Mouse (Mus musculus) neural tube, embryonic 15.5 days (tissue): ENCODE measurements around the gene Gper1. TPM values are rescaled to one million over a fixed set of nuclear protein-coding genes. Genes with fewer than 3 reads are reported as not detected.

Experiments used
- ATAC-seq: fragments of 200-750 bp; cut with Nextera tagmentation; 2 replicates; pipeline ENCODE4 v1.8.0; 2017; ENCODE audit warnings: mild to moderate bottlenecking, moderate TSS enrichment, moderate library complexity; ENCODE audit not compliant: low FRiP score
- H3K27ac ChIP-seq: fragments of 300-500 bp; sonication (generic); replicated peaks from 2 replicates; pipeline ENCODE4 v1.5.1; 2015; ENCODE audit warnings: mild to moderate bottlenecking, inconsistent platforms
- H3K27me3 ChIP-seq: fragments of 300-500 bp; sonication (generic); replicated peaks from 2 replicates; pipeline ENCODE4 v1.6.1; 2015; ENCODE audit warnings: inconsistent platforms
- H3K36me3 ChIP-seq: fragments of 300-500 bp; sonication (generic); 2 replicates; pipeline ENCODE4 v1.6.1; 2015; ENCODE audit warnings: inconsistent platforms
- H3K4me1 ChIP-seq: fragments of 300-500 bp; sonication (generic); 2 replicates; pipeline ENCODE4 v1.6.1; 2015; ENCODE audit warnings: inconsistent platforms
- H3K4me2 ChIP-seq: fragments of 300-500 bp; sonication (generic); 2 replicates; pipeline ENCODE4 v1.6.1; 2015; ENCODE audit warnings: inconsistent platforms, mild to moderate bottlenecking, moderate library complexity
- H3K4me3 ChIP-seq: fragments of 300-500 bp; sonication (generic); replicated peaks from 2 replicates; pipeline ENCODE4 v1.5.1; 2015; ENCODE audit warnings: mild to moderate bottlenecking, inconsistent platforms
- H3K9ac ChIP-seq: fragments of 300-500 bp; sonication (generic); replicated peaks from 2 replicates; pipeline ENCODE4 v1.6.1; 2015; ENCODE audit warnings: mild to moderate bottlenecking, inconsistent platforms
- H3K9me3 ChIP-seq: fragments of 300-500 bp; sonication (generic); replicated peaks from 2 replicates; pipeline ENCODE4 v1.6.1; 2016; ENCODE audit warnings: inconsistent platforms
- WGBS: fragments of 180-500 bp; shearing (Covaris S2); methylation state at CpG from one replicate; pipeline ENCODE4 v1.1.7; 2015; ENCODE audit warnings: mixed read lengths; 5-methylcytosine and 5-hydroxymethylcytosine counted together
- polyA plus RNA-seq: library from polyadenylated mRNA; unstranded; fragments of >200 nt; fragmentation: Nextera tagmentation; extraction: Ambion mirVana; gene quantifications from 2 replicates; pipeline ENCODE4 v1.2.1, GENCODE M21; 2015

Gper1 gene
- 7.8 and 9.6 TPM in 2 replicates for polyA plus RNA-seq

GRCm38 (mm10) chr5:139423026-139423865 lies at the start of gene Gper1:
Gene Gper1 (plus strand): TSS chr5:139423151.
- no peak for ATAC-seq
- peaks cover 48% of the 10 kb centered on the region for H3K4me1 ChIP-seq
- H3K4me3 ChIP-seq, result peak within 1 kb of the TSS; percentile 28
- peak within 1 kb of the TSS; percentile 40 for H3K4me2 ChIP-seq
- no peak within 1 kb of the TSS for H3K27ac ChIP-seq
- 45% methylated on average over 21 of the region's 21 CpGs for WGBS
- H3K36me3 ChIP-seq, result no peaks in the 10 kb centered on the region
- no peaks in the 10 kb centered on the region for H3K27me3 ChIP-seq
- no peaks in the 10 kb centered on the region for H3K9me3 ChIP-seq
- 0 out of 2 replicates have a peak within 1 kb of the TSS, but pooled peaks have one; percentile 8 for H3K9ac ChIP-seq

GRCm38 (mm10) chr5:139373889-139374444 lies 49.0 kb upstream of the Gper1 start:
- WGBS, result 81% methylated on average over 6 of the region's 6 CpGs
- Histone ChIP-seq H3K9ac (no peak overlapping the region), H3K9me3 (no peaks in the 10 kb centered on the region), H3K36me3 (no peaks in the 10 kb centered on the region), H3K27me3 (no peaks in the 10 kb centered on the region), H3K4me2 (no peak overlapping the region), H3K4me1 (peaks cover 37% of the 10 kb centered on the region), H3K4me3 (no peak overlapping the region), H3K27ac (no peak overlapping the region)
- no peak for ATAC-seq

- Histone ChIP-seq H3K4me3 (no peak overlapping the region), H3K9ac (no peak overlapping the region), H3K36me3 (no peaks in the 10 kb centered on the region), H3K4me1 (peaks cover 43% of the 10 kb centered on the region), H3K4me2 (no peak overlapping the region), H3K9me3 (no peaks in the 10 kb centered on the region), H3K27ac (no peak overlapping the region), H3K27me3 (no peaks in the 10 kb centered on the region)
- no peak for ATAC-seq
- 79% methylated on average over 2 of the region's 2 CpGs for WGBS
Measured at GRCm38 (mm10) chr5:139374841-139375240, 48.1 kb upstream of the Gper1 start.

- Histone ChIP-seq H3K27me3 (no peaks in the 10 kb centered on the region), H3K4me3 (no peak within 1 kb of the TSS), H3K9ac (no peak within 1 kb of the TSS), H3K9me3 (no peaks in the 10 kb centered on the region), H3K27ac (no peak within 1 kb of the TSS), H3K36me3 (no peaks in the 10 kb centered on the region), H3K4me2 (no peak within 1 kb of the TSS), H3K4me1 (peaks cover 45% of the 10 kb centered on the region)
- no peak for ATAC-seq
- WGBS, result 80% methylated on average over 18 of the region's 18 CpGs
Measured at GRCm38 (mm10) chr5:139377468-139378270, 45.3 kb upstream of the Gper1 start, which contains the start of gene Gpr146. Gene Gpr146 (plus strand): TSS chr5:139377697.

- Histone ChIP-seq H3K27ac (no peak overlapping the region), H3K4me3 (no peak overlapping the region), H3K36me3 (no peaks in the 10 kb centered on the region), H3K9me3 (no peaks in the 10 kb centered on the region), H3K4me2 (no peak overlapping the region), H3K4me1 (peaks cover 46% of the 10 kb centered on the region), H3K9ac (no peak overlapping the region), H3K27me3 (no peaks in the 10 kb centered on the region)
- no peak for ATAC-seq
- WGBS, result 86% methylated on average over 7 of the region's 7 CpGs
Measured at GRCm38 (mm10) chr5:139378271-139378556, 44.7 kb upstream of the Gper1 start.

- H3K27ac ChIP-seq, result peak overlapping the region; percentile 61; the same call in 1 of the 2 replicates
- no peaks in the 10 kb centered on the region for H3K36me3 ChIP-seq
- no peaks in the 10 kb centered on the region for H3K27me3 ChIP-seq
- H3K4me1 ChIP-seq, result peaks cover 51% of the 10 kb centered on the region
- 53% methylated on average over 21 of the region's 21 CpGs for WGBS
- ATAC-seq, result no peak
- H3K9me3 ChIP-seq, result no peaks in the 10 kb centered on the region
- H3K4me3 ChIP-seq, result no peak overlapping the region
- no peak overlapping the region for H3K9ac ChIP-seq
- H3K4me2 ChIP-seq, result no peak overlapping the region
Measured at GRCm38 (mm10) chr5:139378986-139379629, 43.8 kb upstream of the Gper1 start.

GRCm38 (mm10) chr5:139379771-139380384 lies 43.1 kb upstream of the Gper1 start:
- H3K4me1 ChIP-seq, result peaks cover 57% of the 10 kb centered on the region
- WGBS, result 17% methylated on average over 8 of the region's 8 CpGs
- ATAC-seq, result peak; percentile 16; the same call in 1 of the 2 replicates

GRCm38 (mm10) chr5:139380385-139381248 lies 42.3 kb upstream of the Gper1 start:
- H3K27me3 ChIP-seq, result no peaks in the 10 kb centered on the region
- peak overlapping the region; percentile 68 for H3K27ac ChIP-seq
- peak overlapping the region; percentile 69 for H3K9ac ChIP-seq
- H3K4me2 ChIP-seq, result peak overlapping the region; percentile 91
- no peaks in the 10 kb centered on the region for H3K36me3 ChIP-seq
- whole genome bisulfite sequencing, result 2% methylated on average over 73 of the region's 73 CpGs
- H3K4me1 ChIP-seq, result peaks cover 57% of the 10 kb centered on the region
- no peaks in the 10 kb centered on the region for H3K9me3 ChIP-seq
- H3K4me3 ChIP-seq, result peak overlapping the region; percentile 65
- ATAC-seq, result peak; percentile 78

More at GRCm38 (mm10) chr5:139379771-139380384, 43.1 kb upstream of the Gper1 start:
- no peaks in the 10 kb centered on the region for H3K36me3 ChIP-seq
- peak overlapping the region; percentile 68 for H3K27ac ChIP-seq
- H3K27me3 ChIP-seq, result no peaks in the 10 kb centered on the region
- H3K4me2 ChIP-seq, result peak overlapping the region; percentile 91
- H3K4me3 ChIP-seq, result peak overlapping the region; percentile 65
- no peaks in the 10 kb centered on the region for H3K9me3 ChIP-seq
- H3K9ac ChIP-seq, result peak overlapping the region; percentile 69

GRCm38 (mm10) chr5:139381586-139382513 lies 41.1 kb upstream of the Gper1 start:
- H3K4me3 ChIP-seq, result no peak overlapping the region
- H3K9me3 ChIP-seq, result no peaks in the 10 kb centered on the region
- H3K27me3 ChIP-seq, result no peaks in the 10 kb centered on the region
- no peak overlapping the region for H3K9ac ChIP-seq
- ATAC-seq, result no peak
- WGBS, result 85% methylated on average over 18 of the region's 18 CpGs
- peak overlapping the region; percentile 73 for H3K27ac ChIP-seq
- peaks cover 57% of the 10 kb centered on the region for H3K4me1 ChIP-seq
- no peaks in the 10 kb centered on the region for H3K36me3 ChIP-seq
- peak overlapping the region; percentile 91; the same call in 1 of the 2 replicates for H3K4me2 ChIP-seq
